In the genomic region with DNA sequence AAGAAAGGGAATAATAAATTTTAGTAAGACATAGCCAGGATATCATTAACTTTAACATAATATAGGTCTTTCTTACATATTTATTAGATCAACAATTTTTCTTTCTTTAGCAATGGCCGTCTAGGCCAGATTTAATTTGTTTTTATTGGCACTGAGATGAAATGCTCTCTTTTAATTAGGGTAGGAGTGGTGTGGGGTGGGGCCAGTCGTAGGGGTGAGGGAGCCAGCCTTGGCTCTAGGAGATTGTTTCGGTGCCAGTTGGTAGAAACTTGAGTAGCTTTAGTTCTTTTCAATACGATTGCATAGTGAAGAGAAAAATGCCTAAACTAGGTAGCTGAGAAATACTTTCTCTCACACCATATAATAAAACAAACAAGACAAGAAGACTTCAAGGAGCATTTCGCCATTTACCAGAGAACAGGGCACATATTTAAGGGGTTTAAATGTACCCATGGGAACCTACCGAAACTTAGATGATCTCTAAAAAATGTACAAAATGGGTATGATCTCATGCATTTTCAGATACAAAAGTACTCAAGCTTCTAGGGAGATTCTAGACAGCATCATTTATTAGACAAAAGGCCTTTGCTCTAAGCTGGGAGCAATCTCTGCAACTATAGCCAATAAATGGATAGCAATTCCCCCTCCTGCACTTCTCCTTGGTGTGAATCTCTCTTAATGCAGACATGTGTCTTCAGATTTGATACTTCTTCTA, we compare ENCODE assay signal across 15 mouse cellular contexts. TPM values are rescaled to one million over a fixed set of nuclear protein-coding genes. Genes with fewer than 3 reads are reported as not detected.
DNase-seq lines count a peak whose midpoint lies in the region; ATAC-seq lines count a peak whose summit lies in the region.
"Had no signal": no experiment of that assay in that cellular context is flagged by ENCODE, and none has a peak within 500 bp of the region (broad histone marks: within the 10 kb centered on the region; RNA-seq: fewer than 3 reads in every experiment).

No protein-coding gene starts in this region.

- 49% methylated on average over 6 of the region's 6 CpGs for WGBS in forebrain, embryonic 15.5 days
- WGBS in forebrain, embryonic 10.5 days, result 92% methylated on average over 6 of the region's 6 CpGs

- H3K4me3 ChIP-seq in forebrain, embryonic 15.5 days, result no peak overlapping the region
- H3K4me3 ChIP-seq in forebrain, embryonic 10.5 days, result no peak overlapping the region
- H3K4me3 ChIP-seq in brown adipose tissue, adult 24 weeks (ENCODE audit: insufficient read depth, low read depth, low read length), result no peak overlapping the region
- H3K4me3 ChIP-seq: hindbrain, embryonic 10.5 days; liver, embryonic 13.5 days; midbrain, embryonic 13.5 days had no signal

- no peak overlapping the region for H3K4me2 ChIP-seq in forebrain, embryonic 15.5 days (replicated peaks)
- H3K4me2 ChIP-seq: heart, embryonic 11.5 days; liver, embryonic 13.5 days; midbrain, embryonic 13.5 days had no signal

- H3K9me3 ChIP-seq in forebrain, embryonic 15.5 days, result no peaks in the 10 kb centered on the region
- H3K9me3 ChIP-seq in forebrain, embryonic 10.5 days, result no peaks in the 10 kb centered on the region
- H3K9me3 ChIP-seq: hindbrain, embryonic 10.5 days; liver, embryonic 13.5 days; midbrain, embryonic 13.5 days had no signal

- no peaks in the 10 kb centered on the region for H3K36me3 ChIP-seq in forebrain, embryonic 15.5 days
- no peaks in the 10 kb centered on the region for H3K36me3 ChIP-seq in forebrain, embryonic 10.5 days (replicated peaks)
- H3K36me3 ChIP-seq: hindbrain, embryonic 10.5 days; liver, embryonic 13.5 days; midbrain, embryonic 13.5 days had no signal

- H3K27ac ChIP-seq in forebrain, embryonic 15.5 days (replicated peaks), result peak overlapping the region; percentile 39; the same call in 1 of the 2 replicates
- H3K27ac ChIP-seq in forebrain, embryonic 10.5 days, result no peak overlapping the region
- H3K27ac ChIP-seq in brown adipose tissue, adult 24 weeks (replicated peaks; ENCODE audit: low read depth, low read length), result peak overlapping the region; percentile 2; the same call in 1 of the 2 replicates
- H3K27ac ChIP-seq: hindbrain, embryonic 10.5 days; liver, embryonic 13.5 days; midbrain, embryonic 13.5 days had no signal

- no peak overlapping the region for H3K9ac ChIP-seq in forebrain, embryonic 15.5 days (replicated peaks)
- H3K9ac ChIP-seq: liver, embryonic 13.5 days; midbrain, embryonic 13.5 days had no signal

- H3K4me1 ChIP-seq in forebrain, embryonic 15.5 days, result peaks cover 4% of the 10 kb centered on the region; the same call in 1 of the 2 replicates
- H3K4me1 ChIP-seq in forebrain, embryonic 10.5 days, result no peaks in the 10 kb centered on the region
- peaks cover 8% of the 10 kb centered on the region; the same call in 1 of the 2 replicates for H3K4me1 ChIP-seq in brown adipose tissue, adult 24 weeks (ENCODE audit: control insufficient read depth, insufficient read depth, insufficient read length, low read length)
- H3K4me1 ChIP-seq: hindbrain, embryonic 10.5 days; liver, embryonic 13.5 days; midbrain, embryonic 13.5 days had no signal

- DNase-seq in forebrain, embryonic 10.5 days (ENCODE audit: extremely low spot score, low spot score), result no peak
- DNase-seq in 3134 (ENCODE audit: extremely low read depth, insufficient read length, low spot score), result peak; percentile 16
- peak; percentile 55 for DNase-seq in gastrocnemius, postnatal 25 days
- no peak for DNase-seq in spleen, adult 12 weeks (ENCODE audit: low spot score)
- no peak for DNase-seq in liver
- DNase-seq: cerebellum, adult 11 months; cerebellum, postnatal 36 days; kidney, adult 9 months; kidney, postnatal 36 days; liver, embryonic 13.5 days had no signal

- no peaks in the 10 kb centered on the region for H3K27me3 ChIP-seq in forebrain, embryonic 15.5 days
- no peaks in the 10 kb centered on the region for H3K27me3 ChIP-seq in forebrain, embryonic 10.5 days (ENCODE audit: poor library complexity, severe bottlenecking)
- H3K27me3 ChIP-seq: liver, embryonic 13.5 days; midbrain, embryonic 13.5 days had no signal

- peak; percentile 81 for ATAC-seq in forebrain, embryonic 15.5 days (replicated peaks)
- ATAC-seq: midbrain, embryonic 13.5 days had no signal

RNA-seq across cellular contexts. Expression of a gene that starts 56.2 kb away (rescaled TPM):
- 26.3 and 26.5 TPM in 2 replicates for polyA plus RNA-seq in forebrain, embryonic 15.5 days (2015; fragmentation: Nextera tagmentation; extraction: Ambion mirVana)
- polyA plus RNA-seq in forebrain, embryonic 10.5 days (2016; fragmentation: Nextera tagmentation; extraction: Ambion mirVana), result 11.7 and 14.0 TPM in 2 replicates
- polyA plus RNA-seq in brown adipose tissue, adult 24 weeks (2012; ENCODE audit: insufficient read depth, insufficient read length, missing spikeins), result 96.4 and 96.5 TPM in 2 replicates
- total RNA-seq in gastrocnemius, postnatal 25 days (2021), result 10 to 100 TPM; 25.1 to 75.4 TPM

Comparison
In these comparisons a context has a peak if more than half of its experiments do, and no peak if none do; other contexts are left out.
1. DNase-seq: peak in 3134 (single experiment) and gastrocnemius, postnatal 25 days (single experiment); none in forebrain, embryonic 10.5 days (single experiment), spleen, adult 12 weeks (single experiment) and liver (single experiment).